ENCODE assay signal across 20 mouse cellular contexts in genomic region chr3:88648452-88649168, GRCm38 (mm10). TPM values are rescaled to one million over a fixed set of nuclear protein-coding genes. Genes with fewer than 3 reads are reported as not detected.
DNase-seq lines count a peak whose midpoint lies in the region; ATAC-seq and TF ChIP-seq lines count a peak whose summit lies in the region.
"Had no signal": no experiment of that assay in that cellular context is flagged by ENCODE, and none has a peak within 500 bp of the region (broad histone marks: within the 10 kb centered on the region; RNA-seq: fewer than 3 reads in every experiment).

No protein-coding gene starts in this region.

- TF ChIP-seq POLR2A in MEL (IDR thresholded peaks at IDR 0.05; ENCODE audit: control insufficient read depth in 1 of 2, insufficient read depth in 1 of 2, low read depth in 1 of 2, low read length in 2 of 2, poor library complexity in 1 of 2): peak in 1 of 2 experiments; percentile 6; a peak in 1 of 4 replicates

- no peaks in the 10 kb centered on the region for H3K27me3 ChIP-seq in MEL (ENCODE audit: control insufficient read depth in 1 of 2, insufficient read depth in 2 of 2, low read length in 2 of 2)
- no peaks in the 10 kb centered on the region for H3K27me3 ChIP-seq in forebrain, postnatal 0 days (ENCODE audit: insufficient read depth, low read length)
- H3K27me3 ChIP-seq in midbrain, embryonic 11.5 days (ENCODE audit: control insufficient read depth, insufficient read depth, low read length): no peaks in the 10 kb centered on the region
- H3K27me3 ChIP-seq: heart, embryonic 13.5 days; megakaryocyte, embryonic 14.5 days had no signal

- peak; percentile 13 for DNase-seq in gastrocnemius, adult 2 months
- DNase-seq in gastrocnemius, adult 18-20 months (ENCODE audit: low spot score): no peak
- peak; percentile 10 for DNase-seq in kidney, postnatal 10 days
- DNase-seq in kidney, adult 8-10 months: no peak
- no peak for DNase-seq in MEL (ENCODE audit: low read depth, low spot score)
- no peak for DNase-seq in forebrain, postnatal 0 days
- no peak for DNase-seq in midbrain, embryonic 11.5 days (ENCODE audit: low spot score, missing footprints)
- DNase-seq in urinary bladder, postnatal 14 days (ENCODE audit: low spot score): no peak
- DNase-seq: cerebellum, postnatal 14 days; heart, postnatal 4 days; kidney, adult 18-20 months; kidney, postnatal 36 days; liver; lung, adult 2 months; right cerebral cortex, postnatal 14 days; thymus, adult 2 months had no signal

- 83% methylated on average over 12 of the region's 12 CpGs for WGBS in forebrain, postnatal 0 days
- 86% methylated on average over 12 of the region's 12 CpGs for WGBS in midbrain, embryonic 11.5 days

- no peak overlapping the region for H3K4me3 ChIP-seq in gastrocnemius, adult 2 months
- no peak overlapping the region for H3K4me3 ChIP-seq in MEL (ENCODE audit: control insufficient read depth in 1 of 2, insufficient read depth in 1 of 2, low read depth in 2 of 2, low read length in 2 of 2)
- H3K4me3 ChIP-seq in forebrain, postnatal 0 days (ENCODE audit: low read depth, low read length): no peak overlapping the region
- no peak overlapping the region for H3K4me3 ChIP-seq in midbrain, embryonic 11.5 days (ENCODE audit: low read depth, low read length)
- H3K4me3 ChIP-seq: heart, embryonic 13.5 days; megakaryocyte, embryonic 14.5 days had no signal

- TF ChIP-seq RAD21 in MEL (IDR thresholded peaks at IDR 0.05; ENCODE audit: low read depth, low read length): no peak

- no peak overlapping the region for H3K9ac ChIP-seq in MEL (ENCODE audit: control insufficient read depth, low read depth, low read length, poor library complexity, severe bottlenecking)
- H3K9ac ChIP-seq in forebrain, postnatal 0 days: no peak overlapping the region
- no peak overlapping the region for H3K9ac ChIP-seq in midbrain, embryonic 11.5 days (ENCODE audit: low read length)
- H3K9ac ChIP-seq: heart, embryonic 13.5 days had no signal

- peaks cover 6 to 19% of the 10 kb centered on the region in 2 experiments for H3K4me1 ChIP-seq in MEL (ENCODE audit: control insufficient read depth in 1 of 2, insufficient read depth in 2 of 2, low read length in 2 of 2)
- H3K4me1 ChIP-seq in forebrain, postnatal 0 days (ENCODE audit: insufficient read depth): no peaks in the 10 kb centered on the region
- H3K4me1 ChIP-seq in midbrain, embryonic 11.5 days (ENCODE audit: control insufficient read depth, insufficient read depth, low read length): no peaks in the 10 kb centered on the region

- intact Hi-C loops in gastrocnemius, adult 2 months (cut with DNase I): no loop called here

- no peaks in the 10 kb centered on the region for H3K79me2 ChIP-seq in MEL (ENCODE audit: control insufficient read depth, insufficient read depth, low read length, poor library complexity)

- ATAC-seq in forebrain, postnatal 0 days: no peak
- no peak for ATAC-seq in midbrain, embryonic 11.5 days (ENCODE audit: low FRiP score)

- H3K4me2 ChIP-seq in forebrain, postnatal 0 days (ENCODE audit: low read depth): no peak overlapping the region
- H3K4me2 ChIP-seq in midbrain, embryonic 11.5 days: no peak overlapping the region
- H3K4me2 ChIP-seq: heart, embryonic 13.5 days had no signal

- H3K36me3 ChIP-seq in MEL (ENCODE audit: control insufficient read depth in 1 of 2, insufficient read depth in 2 of 2, low read length in 2 of 2): peaks cover 16 to 31% of the 10 kb centered on the region in 2 experiments
- H3K36me3 ChIP-seq in forebrain, postnatal 0 days (ENCODE audit: insufficient read depth): peaks cover 50% of the 10 kb centered on the region
- peaks cover 20% of the 10 kb centered on the region for H3K36me3 ChIP-seq in midbrain, embryonic 11.5 days (ENCODE audit: control insufficient read depth, insufficient read depth, low read length)

- TF ChIP-seq CTCF in gastrocnemius, adult 2 months (IDR thresholded peaks at IDR 0.05): no peak
- no peak for TF ChIP-seq CTCF in MEL (IDR thresholded peaks at IDR 0.05 in 2 of 3, conservative IDR thresholded peaks at IDR 0.05 in 1 of 3; ENCODE audit: control insufficient read depth in 1 of 3, insufficient read depth in 1 of 3, low read depth in 2 of 3, low read length in 3 of 3, poor library complexity in 1 of 3, severe bottlenecking in 1 of 3)
- no peak for TF ChIP-seq CTCF in forebrain, postnatal 0 days (IDR thresholded peaks at IDR 0.05; ENCODE audit: low read depth)

- TF ChIP-seq EP300 in MEL (IDR thresholded peaks at IDR 0.05; ENCODE audit: low read depth in 1 of 2, low read length in 2 of 2): no peak

- no peaks in the 10 kb centered on the region for H3K9me3 ChIP-seq in MEL (replicated peaks; ENCODE audit: insufficient read depth, low read length)
- H3K9me3 ChIP-seq in forebrain, postnatal 0 days (ENCODE audit: low read length): no peaks in the 10 kb centered on the region
- no peaks in the 10 kb centered on the region for H3K9me3 ChIP-seq in midbrain, embryonic 11.5 days (ENCODE audit: control insufficient read depth, low read length)
- H3K9me3 ChIP-seq: heart, embryonic 13.5 days; megakaryocyte, embryonic 14.5 days had no signal

- no peak overlapping the region for H3K27ac ChIP-seq in gastrocnemius, adult 2 months
- no peak overlapping the region for H3K27ac ChIP-seq in MEL (ENCODE audit: control insufficient read depth, low read depth, low read length)
- H3K27ac ChIP-seq in forebrain, postnatal 0 days (ENCODE audit: low read depth, low read length): peak overlapping the region; percentile 45; the same call in 1 of the 2 replicates
- H3K27ac ChIP-seq in midbrain, embryonic 11.5 days (ENCODE audit: low read depth, low read length): no peak overlapping the region
- H3K27ac ChIP-seq: heart, embryonic 13.5 days had no signal

TF ChIP-seq in MEL, 35 proteins besides CTCF, POLR2A, EP300 and RAD21:
- TF ChIP-seq SIN3A (IDR thresholded peaks at IDR 0.05; ENCODE audit: low read length): no peak
- TF ChIP-seq ZMIZ1 (IDR thresholded peaks at IDR 0.05; ENCODE audit: low read depth, low read length): peak; percentile 2; the same call in 1 of the 2 replicates

RNA-seq across cellular contexts. Expression of gene Rxfp4, which starts 4.3 kb away (rescaled TPM):
- total RNA-seq in gastrocnemius, adult 2 months (2021): not detected
- not detected for total RNA-seq in gastrocnemius, adult 18-20 months (2021)
- total RNA-seq in MEL (2012; rRNA removed): 0.08 TPM in 1 of 2 replicates, not detected in the other
- polyA plus RNA-seq in MEL (2012; ENCODE audit: insufficient read depth in 1 of 2, insufficient read length in 2 of 2, low read depth in 1 of 2, low replicate concordance in 2 of 2, missing spikeins in 1 of 2): under 1 TPM in 1 of 2 experiments, not detected in 1; 0.06 TPM
- total RNA-seq in forebrain, postnatal 0 days (2014; rRNA removed): not detected in 2 replicates
- not detected in 2 replicates for polyA plus RNA-seq in forebrain, postnatal 0 days (2015; fragmentation: Nextera tagmentation; extraction: Ambion mirVana)
- 0.14 TPM in 1 of 2 replicates, not detected in the other for polyA plus RNA-seq in midbrain, embryonic 11.5 days (2014; fragmentation: Nextera tagmentation; extraction: Ambion mirVana)
- total RNA-seq: layer of hippocampus, postnatal 25 days; left cerebral cortex, postnatal 25 days had no signal
- polyA plus RNA-seq: heart, embryonic 13.5 days; thymus, adult 2 months had no signal

RNA-seq across cellular contexts. Expression of gene Khdc4, which starts 37.0 kb away (rescaled TPM):
- 10 to 100 TPM; 24.0 TPM for total RNA-seq in gastrocnemius, adult 2 months (2021)
- 10 to 100 TPM; 18.7 to 23.4 TPM for total RNA-seq in gastrocnemius, adult 18-20 months (2021)
- 43.4 and 47.4 TPM in 2 replicates for total RNA-seq in MEL (2012; rRNA removed)
- 10 to 100 TPM in 1 of 2 experiments, not detected in 1; 71.0 TPM for polyA plus RNA-seq in MEL (2012; ENCODE audit: insufficient read depth in 1 of 2, insufficient read length in 2 of 2, low read depth in 1 of 2, low replicate concordance in 2 of 2, missing spikeins in 1 of 2)
- total RNA-seq in forebrain, postnatal 0 days (2014; rRNA removed): 80.4 and 93.3 TPM in 2 replicates
- 45.9 and 55.1 TPM in 2 replicates for polyA plus RNA-seq in forebrain, postnatal 0 days (2015; fragmentation: Nextera tagmentation; extraction: Ambion mirVana)
- polyA plus RNA-seq in midbrain, embryonic 11.5 days (2014; fragmentation: Nextera tagmentation; extraction: Ambion mirVana): 107 and 109 TPM in 2 replicates

RNA-seq across cellular contexts. Expression of gene Arhgef2, which starts 42.8 kb away (rescaled TPM):
- 10 to 100 TPM; 22.4 to 24.7 TPM for total RNA-seq in gastrocnemius, adult 2 months (2021)
- total RNA-seq in gastrocnemius, adult 18-20 months (2021): 10 to 100 TPM; 11.5 to 20.0 TPM
- total RNA-seq in MEL (2012; rRNA removed): 113 and 131 TPM in 2 replicates
- polyA plus RNA-seq in MEL (2012; ENCODE audit: insufficient read depth in 1 of 2, insufficient read length in 2 of 2, low read depth in 1 of 2, low replicate concordance in 2 of 2, missing spikeins in 1 of 2): 100 to 1,000 TPM in 1 of 2 experiments, not detected in 1; 183 TPM
- total RNA-seq in forebrain, postnatal 0 days (2014; rRNA removed): 78.8 and 82.2 TPM in 2 replicates
- polyA plus RNA-seq in forebrain, postnatal 0 days (2015; fragmentation: Nextera tagmentation; extraction: Ambion mirVana): 37.1 and 66.7 TPM in 2 replicates
- 99.0 and 117 TPM in 2 replicates for polyA plus RNA-seq in midbrain, embryonic 11.5 days (2014; fragmentation: Nextera tagmentation; extraction: Ambion mirVana)

Comparison
In these comparisons a context has a peak if more than half of its experiments do, and no peak if none do; other contexts are left out.
1. DNase-seq: peak in gastrocnemius, adult 2 months (single experiment) and kidney, postnatal 10 days (single experiment); none in gastrocnemius, adult 18-20 months (single experiment), kidney, adult 8-10 months (0 of 2), MEL (single experiment), forebrain, postnatal 0 days (single experiment), midbrain, embryonic 11.5 days (single experiment) and urinary bladder, postnatal 14 days (single experiment).